Comparison of ENCODE assay signal across 8 mouse cellular contexts in the genomic region with DNA sequence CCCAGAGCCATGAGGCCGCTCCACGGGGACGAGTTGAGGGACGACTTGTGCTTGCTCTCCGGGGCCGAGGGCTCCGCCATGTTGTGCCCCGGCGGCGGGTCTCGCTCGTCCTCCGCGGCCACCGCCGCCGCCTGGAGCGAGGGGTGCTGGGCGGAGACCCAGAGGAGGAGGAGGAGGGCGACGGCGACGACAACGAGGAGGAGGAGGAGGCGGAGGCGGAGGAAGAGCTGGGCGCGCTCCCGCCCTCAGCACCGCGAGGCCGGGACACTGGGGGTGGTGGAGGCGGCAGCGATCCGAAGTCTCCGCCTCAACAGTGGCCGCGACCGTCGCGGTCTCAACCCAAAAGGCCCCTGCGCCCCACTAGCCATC. TPM values are rescaled to one million over a fixed set of nuclear protein-coding genes. Genes with fewer than 3 reads are reported as not detected.
DNase-seq lines count a peak whose midpoint lies in the region; ATAC-seq lines count a peak whose summit lies in the region.

No protein-coding gene starts in this region.

- H3K27ac ChIP-seq in embryonic facial prominence, embryonic 14.5 days (replicated peaks; ENCODE audit: low read depth, low read length) = peak overlapping the region; percentile 93
- H3K27ac ChIP-seq in intestine, embryonic 14.5 days (ENCODE audit: low read depth) = peak overlapping the region; percentile 99

- no peaks in the 10 kb centered on the region for H3K27me3 ChIP-seq in embryonic facial prominence, embryonic 14.5 days (replicated peaks; ENCODE audit: control insufficient read depth, insufficient read depth, low read length)
- H3K27me3 ChIP-seq in intestine, embryonic 14.5 days (replicated peaks; ENCODE audit: control insufficient read depth, insufficient read depth, low read length) = no peaks in the 10 kb centered on the region

- peak; percentile 87 for DNase-seq in embryo, embryonic 10 days (ENCODE audit: low spot score)
- DNase-seq in embryo, embryonic 9.5 days (ENCODE audit: extremely low spot score) = no peak
- peak; percentile 89 for DNase-seq in 416B (ENCODE audit: low read depth)
- DNase-seq in embryonic facial prominence, embryonic 14.5 days (ENCODE audit: low spot score) = no peak
- no peak for DNase-seq in intestine, embryonic 14.5 days (ENCODE audit: low spot score)
- DNase-seq in lung, postnatal 25 days (ENCODE audit: low spot score) = peak; percentile 86
- DNase-seq in thymus, postnatal 25 days = peak; percentile 86
- no peak for DNase-seq in cerebellum, postnatal 25 days

- H3K36me3 ChIP-seq in embryonic facial prominence, embryonic 14.5 days (ENCODE audit: control insufficient read depth, insufficient read depth, low read length) = no peaks in the 10 kb centered on the region
- no peaks in the 10 kb centered on the region for H3K36me3 ChIP-seq in intestine, embryonic 14.5 days (ENCODE audit: control insufficient read depth, insufficient read depth, low read length)

- 0% methylated on average over 4 of the region's 42 CpGs for WGBS in embryonic facial prominence, embryonic 14.5 days
- WGBS in intestine, embryonic 14.5 days = 0% methylated on average over 22 of the region's 42 CpGs

- H3K4me2 ChIP-seq in embryonic facial prominence, embryonic 14.5 days (ENCODE audit: low read depth, low read length) = peak overlapping the region; percentile 78
- peak overlapping the region; percentile 80 for H3K4me2 ChIP-seq in intestine, embryonic 14.5 days (ENCODE audit: low read length)

- H3K4me3 ChIP-seq in embryonic facial prominence, embryonic 14.5 days (ENCODE audit: low read depth, low read length) = peak overlapping the region; percentile 95
- H3K4me3 ChIP-seq in intestine, embryonic 14.5 days (ENCODE audit: low read depth, low read length) = peak overlapping the region; percentile 96

- peak; percentile 73 for ATAC-seq in embryonic facial prominence, embryonic 14.5 days (ENCODE audit: low read depth)
- ATAC-seq in intestine, embryonic 14.5 days (replicated peaks; ENCODE audit: low FRiP score, low TSS enrichment, low read depth) = peak; percentile 82; the same call in 1 of the 2 replicates

- peaks cover 33% of the 10 kb centered on the region for H3K4me1 ChIP-seq in embryonic facial prominence, embryonic 14.5 days (ENCODE audit: control insufficient read depth, insufficient read depth, low read length)
- H3K4me1 ChIP-seq in intestine, embryonic 14.5 days (replicated peaks; ENCODE audit: control insufficient read depth, insufficient read depth, low read length) = peaks cover 33% of the 10 kb centered on the region

- H3K9ac ChIP-seq in embryonic facial prominence, embryonic 14.5 days (ENCODE audit: low read depth, low read length) = peak overlapping the region; percentile 99
- peak overlapping the region; percentile 99 for H3K9ac ChIP-seq in intestine, embryonic 14.5 days (ENCODE audit: low read length)

- no peaks in the 10 kb centered on the region for H3K9me3 ChIP-seq in embryonic facial prominence, embryonic 14.5 days (ENCODE audit: control insufficient read depth, low read length)
- H3K9me3 ChIP-seq in intestine, embryonic 14.5 days (ENCODE audit: control insufficient read depth, low read length) = no peaks in the 10 kb centered on the region

RNA-seq across cellular contexts. Expression of a gene that starts 0.3 kb away (rescaled TPM):
- 115 and 116 TPM in 2 replicates for polyA plus RNA-seq in embryonic facial prominence, embryonic 14.5 days (2014; fragmentation: Nextera tagmentation; extraction: Ambion mirVana)
- polyA plus RNA-seq in intestine, embryonic 14.5 days (2014; fragmentation: Nextera tagmentation; extraction: Ambion mirVana) = 124 and 135 TPM in 2 replicates

Comparison
In these comparisons a context has a peak if more than half of its experiments do, and no peak if none do; other contexts are left out.
1. DNase-seq: peak in embryo, embryonic 10 days (single experiment), 416B (single experiment), lung, postnatal 25 days (single experiment) and thymus, postnatal 25 days (single experiment); none in embryo, embryonic 9.5 days (single experiment), embryonic facial prominence, embryonic 14.5 days (single experiment), intestine, embryonic 14.5 days (single experiment) and cerebellum, postnatal 25 days (0 of 2).